Mouse (Mus musculus): ENCODE data around the gene Ttll11. TPM values are rescaled to one million over a fixed set of nuclear protein-coding genes. Genes with fewer than 3 reads are reported as not detected.

The Ttll11 gene
- total and polyA plus RNA-seq, 2 experiments from 2014 or later = 1.7 to 5.0 TPM

DNA sequence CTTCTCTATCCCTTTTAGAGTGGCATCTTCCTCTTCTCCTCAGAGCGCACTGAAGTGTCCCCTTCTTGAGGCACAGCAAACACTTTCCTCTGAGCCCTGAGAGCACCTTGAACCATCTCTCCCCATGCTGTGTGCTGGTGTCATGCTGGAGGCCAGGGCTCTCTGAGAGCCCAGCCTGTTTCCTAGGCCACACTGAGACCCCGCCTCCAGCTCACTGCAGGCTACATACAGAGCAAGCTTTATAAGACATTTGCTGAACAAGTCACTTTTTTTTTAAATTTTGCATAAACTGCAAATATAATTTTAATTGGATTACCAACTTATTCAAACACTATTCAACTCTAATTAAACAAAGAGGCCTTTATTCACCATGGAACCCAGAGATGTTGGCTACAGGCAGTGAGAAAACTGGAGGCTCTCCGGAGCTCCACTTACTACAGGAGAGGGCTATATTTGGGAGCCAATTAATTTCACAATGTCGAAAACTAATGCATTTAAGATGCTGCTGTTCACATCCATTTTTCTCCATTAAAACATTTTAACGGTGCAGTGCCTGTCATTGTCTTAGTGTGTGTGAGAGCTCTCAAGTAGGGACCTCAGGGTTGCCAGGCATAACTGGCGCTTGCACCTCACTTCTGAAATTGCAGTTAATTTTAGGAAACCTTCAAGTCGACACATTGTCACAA is 119.9 kb downstream of the Ttll11 start:
- ATAC-seq (ENCODE audit: insufficient read depth, low read depth) (no peak), DNase-seq (ENCODE audit: low spot score) (no peak)
- H3K4me2 ChIP-seq (ENCODE audit: low read depth, low read length) = no peak overlapping the region
- no peak overlapping the region for H3K4me3 ChIP-seq (ENCODE audit: low read depth, low read length)
- no peak overlapping the region for H3K9ac ChIP-seq (replicated peaks; ENCODE audit: low read depth, low read length)
- H3K27me3 ChIP-seq (ENCODE audit: control insufficient read depth, insufficient read depth, low read length) = no peaks in the 10 kb centered on the region
- no peaks in the 10 kb centered on the region for H3K36me3 ChIP-seq (replicated peaks; ENCODE audit: control insufficient read depth, insufficient read depth, low read length)
- WGBS = 61% methylated on average over 7 of the region's 7 CpGs
- H3K4me1 ChIP-seq (ENCODE audit: control insufficient read depth, insufficient read depth) = peaks cover 8% of the 10 kb centered on the region
- TF ChIP-seq EP300 (IDR thresholded peaks at IDR 0.05; ENCODE audit: low read depth) (no peak), CTCF (IDR thresholded peaks at IDR 0.05; ENCODE audit: low read depth) (no peak)
- no peaks in the 10 kb centered on the region for H3K9me3 ChIP-seq (replicated peaks; ENCODE audit: control insufficient read depth, low read length)
- H3K27ac ChIP-seq (ENCODE audit: low read depth) = no peak overlapping the region

DNA sequence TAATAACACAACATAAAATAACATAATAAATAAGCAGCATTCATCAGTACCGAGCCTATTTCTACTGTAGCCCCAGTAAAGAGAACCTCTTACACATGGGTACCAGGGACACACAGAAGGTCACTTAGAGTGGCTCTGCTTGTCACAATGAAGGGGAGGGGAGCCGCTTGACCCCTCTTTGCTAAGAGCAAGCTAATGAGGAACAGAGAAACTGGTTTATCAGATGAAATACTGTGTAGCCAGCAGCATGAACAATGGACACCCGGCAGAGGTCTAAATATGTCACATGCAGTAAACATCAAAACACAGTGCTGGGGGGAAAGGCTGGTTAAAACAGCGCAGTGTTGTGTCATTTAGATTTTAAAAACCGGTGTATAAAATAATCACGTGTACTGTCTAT is 121.4 kb downstream of the Ttll11 start:
- Histone ChIP-seq H3K36me3 (replicated peaks; ENCODE audit: control insufficient read depth, insufficient read depth, low read length) (no peaks in the 10 kb centered on the region), H3K9me3 (replicated peaks; ENCODE audit: control insufficient read depth, low read length) (no peaks in the 10 kb centered on the region), H3K4me2 (ENCODE audit: low read depth, low read length) (no peak overlapping the region), H3K27ac (ENCODE audit: low read depth) (no peak overlapping the region), H3K9ac (replicated peaks; ENCODE audit: low read depth, low read length) (no peak overlapping the region), H3K27me3 (ENCODE audit: control insufficient read depth, insufficient read depth, low read length) (no peaks in the 10 kb centered on the region), H3K4me3 (ENCODE audit: low read depth, low read length) (no peak overlapping the region), H3K4me1 (ENCODE audit: control insufficient read depth, insufficient read depth) (peaks cover 8% of the 10 kb centered on the region)
- ATAC-seq (ENCODE audit: insufficient read depth, low read depth) (no peak), DNase-seq (ENCODE audit: low spot score) (no peak)
- TF ChIP-seq CTCF (IDR thresholded peaks at IDR 0.05; ENCODE audit: low read depth) (no peak), EP300 (IDR thresholded peaks at IDR 0.05; ENCODE audit: low read depth) (no peak)
- 66% methylated on average over 6 of the region's 6 CpGs for WGBS

DNA sequence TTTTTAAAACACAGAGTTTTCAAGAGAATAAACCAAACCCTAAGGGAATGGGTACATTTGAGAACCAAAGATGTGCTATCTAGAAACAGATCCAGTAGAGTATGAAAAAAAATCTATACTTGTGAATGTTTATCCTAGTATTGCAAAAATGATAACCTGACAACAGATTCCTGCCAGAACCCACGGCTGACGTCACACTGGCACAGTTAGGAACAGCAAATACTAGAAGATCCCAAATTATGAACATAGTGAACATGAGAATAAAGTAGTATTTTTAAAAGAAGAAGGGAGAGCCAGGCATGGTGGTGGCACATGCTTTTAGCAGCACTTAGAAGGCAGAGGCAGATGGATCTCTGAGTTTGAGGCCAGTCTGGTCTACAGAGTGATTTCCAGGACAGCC is 122.8 kb downstream of the Ttll11 start:
- ATAC-seq (ENCODE audit: insufficient read depth, low read depth) (no peak), DNase-seq (ENCODE audit: low spot score) (no peak)
- Histone ChIP-seq H3K4me1 (ENCODE audit: control insufficient read depth, insufficient read depth) (peaks cover 15% of the 10 kb centered on the region), H3K27me3 (ENCODE audit: control insufficient read depth, insufficient read depth, low read length) (no peaks in the 10 kb centered on the region), H3K9me3 (replicated peaks; ENCODE audit: control insufficient read depth, low read length) (no peaks in the 10 kb centered on the region), H3K4me3 (ENCODE audit: low read depth, low read length) (no peak overlapping the region), H3K9ac (replicated peaks; ENCODE audit: low read depth, low read length) (no peak overlapping the region), H3K4me2 (ENCODE audit: low read depth, low read length) (no peak overlapping the region), H3K27ac (ENCODE audit: low read depth) (no peak overlapping the region), H3K36me3 (replicated peaks; ENCODE audit: control insufficient read depth, insufficient read depth, low read length) (no peaks in the 10 kb centered on the region)
- TF ChIP-seq EP300 (IDR thresholded peaks at IDR 0.05; ENCODE audit: low read depth) = no peak
- no peak for TF ChIP-seq CTCF (IDR thresholded peaks at IDR 0.05; ENCODE audit: low read depth)
- 80% methylated on average over 2 of the region's 2 CpGs for WGBS

DNA sequence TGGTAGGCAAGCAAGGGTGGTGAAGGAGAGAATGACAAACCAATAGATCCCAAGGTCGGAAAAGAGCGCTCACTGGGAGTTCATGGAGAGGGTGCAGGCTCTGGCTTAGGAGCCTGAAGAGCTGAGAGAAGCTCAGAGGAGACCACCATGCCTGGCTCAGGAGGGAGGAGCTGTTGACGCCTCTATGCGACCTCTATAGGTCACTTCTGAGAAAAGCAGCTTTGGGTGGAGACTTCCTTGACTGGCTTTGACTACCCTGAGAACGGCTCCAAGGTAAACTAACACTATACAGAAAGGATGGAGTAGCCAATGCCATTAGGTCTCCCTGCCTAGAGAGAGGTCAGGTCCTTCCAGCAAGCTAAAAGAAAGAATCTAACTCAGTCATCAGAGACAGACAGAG is 124.8 kb downstream of the Ttll11 start:
- no peaks in the 10 kb centered on the region for H3K9me3 ChIP-seq (replicated peaks; ENCODE audit: control insufficient read depth, low read length)
- DNase-seq (ENCODE audit: low spot score) (no peak), ATAC-seq (ENCODE audit: insufficient read depth, low read depth) (no peak)
- no peaks in the 10 kb centered on the region for H3K36me3 ChIP-seq (replicated peaks; ENCODE audit: control insufficient read depth, insufficient read depth, low read length)
- TF ChIP-seq EP300 (IDR thresholded peaks at IDR 0.05; ENCODE audit: low read depth) (no peak), CTCF (IDR thresholded peaks at IDR 0.05; ENCODE audit: low read depth) (no peak)
- no peaks in the 10 kb centered on the region for H3K27me3 ChIP-seq (ENCODE audit: control insufficient read depth, insufficient read depth, low read length)
- H3K9ac ChIP-seq (replicated peaks; ENCODE audit: low read depth, low read length) = no peak overlapping the region
- H3K4me3 ChIP-seq (ENCODE audit: low read depth, low read length) = no peak overlapping the region
- no peak overlapping the region for H3K4me2 ChIP-seq (ENCODE audit: low read depth, low read length)
- WGBS = 39% methylated on average over 5 of the region's 5 CpGs
- no peak overlapping the region for H3K27ac ChIP-seq (ENCODE audit: low read depth)
- peaks cover 6% of the 10 kb centered on the region; the same call in 1 of the 2 replicates for H3K4me1 ChIP-seq (ENCODE audit: control insufficient read depth, insufficient read depth)

DNA sequence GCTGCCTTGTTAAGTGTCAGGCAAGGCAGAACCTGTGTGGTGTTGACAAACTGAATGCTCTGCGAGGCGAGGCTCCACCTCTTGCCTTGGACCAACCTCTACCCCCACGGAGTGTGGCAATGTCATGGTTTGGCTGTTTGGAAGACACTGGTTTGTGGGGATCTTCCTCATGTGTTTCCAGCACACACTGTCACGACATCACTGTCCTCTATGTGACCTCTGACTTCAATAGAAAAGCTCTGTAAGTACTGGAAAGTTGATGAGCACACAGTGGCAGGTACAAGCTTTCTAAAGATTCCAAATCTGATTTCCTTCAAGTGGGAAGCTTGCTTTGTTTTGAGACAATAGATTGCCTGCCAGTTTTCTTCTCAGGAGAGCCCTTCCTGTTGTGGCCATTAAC is 126.7 kb downstream of the Ttll11 start:
- Histone ChIP-seq H3K36me3 (replicated peaks; ENCODE audit: control insufficient read depth, insufficient read depth, low read length) (no peaks in the 10 kb centered on the region), H3K27ac (ENCODE audit: low read depth) (no peak overlapping the region), H3K9me3 (replicated peaks; ENCODE audit: control insufficient read depth, low read length) (no peaks in the 10 kb centered on the region), H3K27me3 (ENCODE audit: control insufficient read depth, insufficient read depth, low read length) (no peaks in the 10 kb centered on the region), H3K4me3 (ENCODE audit: low read depth, low read length) (no peak overlapping the region), H3K4me2 (ENCODE audit: low read depth, low read length) (no peak overlapping the region), H3K4me1 (ENCODE audit: control insufficient read depth, insufficient read depth) (0 out of 2 replicates have a peak, but pooled peaks cover 6% of the 10 kb centered on the region), H3K9ac (replicated peaks; ENCODE audit: low read depth, low read length) (no peak overlapping the region)
- TF ChIP-seq CTCF (IDR thresholded peaks at IDR 0.05; ENCODE audit: low read depth) (no peak), EP300 (IDR thresholded peaks at IDR 0.05; ENCODE audit: low read depth) (no peak)
- no peak for ATAC-seq (ENCODE audit: insufficient read depth, low read depth)
- 38% methylated on average over 4 of the region's 4 CpGs for WGBS
- DNase-seq (ENCODE audit: low spot score) = no peak

DNA sequence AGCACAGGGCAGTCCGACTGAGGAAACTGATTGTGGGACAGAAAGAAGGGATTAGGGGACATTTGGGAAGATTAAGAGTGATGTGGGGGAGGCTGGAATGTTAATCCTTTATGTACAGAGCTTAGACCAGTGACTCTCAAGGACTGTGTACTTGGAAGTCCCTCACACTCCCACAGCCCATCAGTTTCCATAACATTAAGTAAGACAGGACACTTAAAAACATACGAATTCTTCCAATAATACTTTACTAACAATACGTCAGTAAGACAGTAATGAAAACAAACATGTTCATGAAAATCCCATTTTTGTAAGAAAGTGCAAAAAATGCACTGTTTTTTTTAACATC is 127.6 kb downstream of the Ttll11 start:
- 64% methylated on average over 3 of the region's 3 CpGs for WGBS
- 0 out of 2 replicates have a peak, but pooled peaks cover 6% of the 10 kb centered on the region for H3K4me1 ChIP-seq (ENCODE audit: control insufficient read depth, insufficient read depth)
- H3K4me2 ChIP-seq (ENCODE audit: low read depth, low read length) = no peak overlapping the region
- no peak overlapping the region for H3K9ac ChIP-seq (replicated peaks; ENCODE audit: low read depth, low read length)
- DNase-seq (ENCODE audit: low spot score) (no peak), ATAC-seq (ENCODE audit: insufficient read depth, low read depth) (no peak)
- no peak overlapping the region for H3K4me3 ChIP-seq (ENCODE audit: low read depth, low read length)
- no peaks in the 10 kb centered on the region for H3K9me3 ChIP-seq (replicated peaks; ENCODE audit: control insufficient read depth, low read length)
- no peaks in the 10 kb centered on the region for H3K36me3 ChIP-seq (replicated peaks; ENCODE audit: control insufficient read depth, insufficient read depth, low read length)
- no peaks in the 10 kb centered on the region for H3K27me3 ChIP-seq (ENCODE audit: control insufficient read depth, insufficient read depth, low read length)
- H3K27ac ChIP-seq (ENCODE audit: low read depth) = no peak overlapping the region
- TF ChIP-seq EP300 (IDR thresholded peaks at IDR 0.05; ENCODE audit: low read depth) (no peak), CTCF (IDR thresholded peaks at IDR 0.05; ENCODE audit: low read depth) (no peak)
